Mouse (Mus musculus): ENCODE results near the gene Cat.

Cat gene

GRCm38 (mm10) chr2:103484617-103485401 lies at the start of gene Cat:
TSS of gene Cat (minus strand) at chr2:103485160.
- peak; percentile 94 to 96 for DNase-seq (ENCODE audit: low spot score in 2 of 2)

- DNase-seq (ENCODE audit: low spot score in 2 of 2) = no peak
Measured at GRCm38 (mm10) chr2:103525596-103525995, 40.6 kb upstream of the Cat start.

GRCm38 (mm10) chr2:103516472-103516871 lies 31.5 kb upstream of the Cat start:
- no peak for DNase-seq (ENCODE audit: low spot score in 2 of 2)

GRCm38 (mm10) chr2:103515513-103516180 lies 30.7 kb upstream of the Cat start:
- DNase-seq (ENCODE audit: low spot score in 2 of 2) = no peak

- no peak for DNase-seq (ENCODE audit: low spot score in 2 of 2)
Measured at GRCm38 (mm10) chr2:103512066-103512795, 27.3 kb upstream of the Cat start.

- no peak for DNase-seq (ENCODE audit: low spot score in 2 of 2)
Measured at GRCm38 (mm10) chr2:103511631-103512030, 26.7 kb upstream of the Cat start.

GRCm38 (mm10) chr2:103511042-103511441 lies 26.1 kb upstream of the Cat start:
- no peak for DNase-seq (ENCODE audit: low spot score in 2 of 2)

GRCm38 (mm10) chr2:103507651-103508050 lies 22.7 kb upstream of the Cat start:
- no peak for DNase-seq (ENCODE audit: low spot score in 2 of 2)

- no peak for DNase-seq (ENCODE audit: low spot score in 2 of 2)
Measured at GRCm38 (mm10) chr2:103505956-103506355, 21.0 kb upstream of the Cat start.

- DNase-seq (ENCODE audit: low spot score in 2 of 2) = no peak
Measured at GRCm38 (mm10) chr2:103504463-103504862, 19.5 kb upstream of the Cat start.

- DNase-seq (ENCODE audit: low spot score in 2 of 2) = no peak
Measured at GRCm38 (mm10) chr2:103500769-103501168, 15.8 kb upstream of the Cat start.

- DNase-seq (ENCODE audit: low spot score in 2 of 2) = no peak
Measured at GRCm38 (mm10) chr2:103495633-103496418, 10.9 kb upstream of the Cat start.

- DNase-seq (ENCODE audit: low spot score in 2 of 2) = no peak
Measured at GRCm38 (mm10) chr2:103493827-103494226, 8.9 kb upstream of the Cat start.

- no peak for DNase-seq (ENCODE audit: low spot score in 2 of 2)
Measured at GRCm38 (mm10) chr2:103492526-103492925, 7.6 kb upstream of the Cat start.

- no peak for DNase-seq (ENCODE audit: low spot score in 2 of 2)
Measured at GRCm38 (mm10) chr2:103483986-103484520, 907 bp downstream of the Cat start.

GRCm38 (mm10) chr2:103483289-103483985 lies 1.5 kb downstream of the Cat start:
- DNase-seq (ENCODE audit: low spot score in 2 of 2) = no peak

GRCm38 (mm10) chr2:103481314-103482231 lies 3.4 kb downstream of the Cat start:
- no peak for DNase-seq (ENCODE audit: low spot score in 2 of 2)

GRCm38 (mm10) chr2:103480871-103481270 lies 4.1 kb downstream of the Cat start:
- no peak for DNase-seq (ENCODE audit: low spot score in 2 of 2)

GRCm38 (mm10) chr2:103480240-103480639 lies 4.7 kb downstream of the Cat start:
- no peak for DNase-seq (ENCODE audit: low spot score in 2 of 2)

GRCm38 (mm10) chr2:103478326-103478725 lies 6.6 kb downstream of the Cat start:
- no peak for DNase-seq (ENCODE audit: low spot score in 2 of 2)
